Mouse (Mus musculus): ENCODE data around the gene Usf1.

Usf1 gene

GRCm38 (mm10) chr1:171452923-171453322 lies 41.8 kb downstream of the Usf1 start:
- DNase-seq (ENCODE audit: low spot score) = no peak

GRCm38 (mm10) chr1:171454926-171455325 lies 43.8 kb downstream of the Usf1 start:
- DNase-seq (ENCODE audit: low spot score) = no peak

GRCm38 (mm10) chr1:171457568-171457967 lies 46.5 kb downstream of the Usf1 start:
- DNase-seq (ENCODE audit: low spot score) = no peak

GRCm38 (mm10) chr1:171459791-171460190 lies 48.7 kb downstream of the Usf1 start:
- no peak for DNase-seq (ENCODE audit: low spot score)

GRCm38 (mm10) chr1:171460551-171461503 lies 49.7 kb downstream of the Usf1 start:
- DNase-seq (ENCODE audit: low spot score) = no peak

GRCm38 (mm10) chr1:171463133-171463532 lies 52.0 kb downstream of the Usf1 start:
- DNase-seq (ENCODE audit: low spot score) = no peak

- DNase-seq (ENCODE audit: low spot score) = no peak
Measured at GRCm38 (mm10) chr1:171465749-171466412, 54.8 kb downstream of the Usf1 start.

- DNase-seq (ENCODE audit: low spot score) = no peak
Measured at GRCm38 (mm10) chr1:171466565-171466964, 55.5 kb downstream of the Usf1 start.
